Mouse (Mus musculus) MEL (cell line): ENCODE results near the gene Traf6. TPM values are rescaled to one million over a fixed set of nuclear protein-coding genes. Genes with fewer than 3 reads are reported as not detected.

Experiments
- DNase-seq: peaks from one replicate; pipeline ENCODE4 v3.0.0; 2011; ENCODE audit warnings: low read depth, low spot score
- H3K27ac ChIP-seq: 2 replicates; pipeline ENCODE4 v1.5.1; 2012; ENCODE audit warnings: low read depth, mild to moderate bottlenecking, control low read depth, low read length, moderate library complexity; ENCODE audit not compliant: control insufficient read depth
- H3K27me3 ChIP-seq, 2 experiments: fragments of 150-350 bp in 1 of 2; sonication (generic) in 1 of 2; 2 replicates each; pipeline ENCODE4 v1.6.1; 2012; ENCODE audit warnings: low read length in 2 of 2, mild to moderate bottlenecking in 2 of 2, improper control_type of control experiment in 1 of 2, moderate library complexity in 1 of 2; ENCODE audit not compliant: insufficient read depth in 2 of 2, control insufficient read depth in 1 of 2
- H3K36me3 ChIP-seq, 2 experiments: 2 replicates each; pipeline ENCODE4 v1.6.1; 2012 to 2014; ENCODE audit warnings: low read length in 2 of 2, improper control_type of control experiment in 1 of 2, inconsistent platforms in 1 of 2, mild to moderate bottlenecking in 1 of 2; ENCODE audit not compliant: insufficient read depth in 2 of 2, control insufficient read depth in 1 of 2
- H3K4me1 ChIP-seq, 2 experiments: fragments of 150-350 bp in 1 of 2; sonication (generic) in 1 of 2; 2 replicates each; pipeline ENCODE4 v1.6.1; 2012; ENCODE audit warnings: low read length in 2 of 2, improper control_type of control experiment in 1 of 2, mild to moderate bottlenecking in 1 of 2; ENCODE audit not compliant: insufficient read depth in 2 of 2, control insufficient read depth in 1 of 2
- H3K4me3 ChIP-seq, 2 experiments: fragments of 150-350 bp in 1 of 2; sonication (generic) in 1 of 2; 2 replicates each; pipeline ENCODE4 v1.5.1; 2012; ENCODE audit warnings: low read depth in 2 of 2, low read length in 2 of 2, mild to moderate bottlenecking in 2 of 2, moderate library complexity in 2 of 2, control low read depth in 1 of 2, improper control_type of control experiment in 1 of 2; ENCODE audit not compliant: control insufficient read depth in 1 of 2, insufficient read depth in 1 of 2
- H3K79me2 ChIP-seq: 2 replicates; pipeline ENCODE4 v1.6.1; 2012; ENCODE audit warnings: mild to moderate bottlenecking, low read length, moderate library complexity; ENCODE audit not compliant: control insufficient read depth, poor library complexity, insufficient read depth
- H3K9ac ChIP-seq: 2 replicates; pipeline ENCODE4 v1.6.1; 2012; ENCODE audit warnings: low read depth, mild to moderate bottlenecking, control low read depth, low read length, moderate library complexity; ENCODE audit not compliant: control insufficient read depth, poor library complexity, severe bottlenecking
- H3K9me3 ChIP-seq: fragments of 150-350 bp; sonication (generic); replicated peaks from 2 replicates; pipeline ENCODE4 v1.6.1; 2012; ENCODE audit warnings: mild to moderate bottlenecking, low read length, improper control_type of control experiment, moderate library complexity; ENCODE audit not compliant: insufficient read depth
- BHLHE40 ChIP-seq: IDR thresholded peaks from 2 replicates; pipeline ENCODE4 v1.6.1; 2012; ENCODE audit warnings: low read depth, mild to moderate bottlenecking, inconsistent platforms, low read length, improper control_type of control experiment, borderline replicate concordance
- CTCF ChIP-seq, 3 experiments: IDR thresholded peaks in 2 of 3; conservative IDR thresholded peaks in 1 of 3; 2 replicates each; pipeline ENCODE4 v1.5.1; 2011 to 2012; ENCODE audit warnings: low read length in 3 of 3, low read depth in 2 of 3, mild to moderate bottlenecking in 2 of 3, improper control_type of control experiment in 1 of 3, inconsistent platforms in 1 of 3, mixed read lengths in 1 of 3, moderate library complexity in 1 of 3; ENCODE audit not compliant: control insufficient read depth in 1 of 3, insufficient read depth in 1 of 3, poor library complexity in 1 of 3, severe bottlenecking in 1 of 3
- E2F4 ChIP-seq: IDR thresholded peaks from 2 replicates; pipeline ENCODE4 v1.6.1; 2011; ENCODE audit warnings: low read depth, low read length, improper control_type of control experiment, borderline replicate concordance
- ELF1 ChIP-seq: IDR thresholded peaks from 2 replicates; pipeline ENCODE4 v1.6.1; 2014; ENCODE audit warnings: low read depth, mild to moderate bottlenecking, inconsistent platforms, low read length, improper control_type of control experiment, moderate library complexity
- GABPA ChIP-seq: IDR thresholded peaks from 2 replicates; pipeline ENCODE4 v1.6.1; 2012; ENCODE audit warnings: low read depth, mild to moderate bottlenecking, inconsistent platforms, low read length, improper control_type of control experiment, moderate library complexity
- GATA1 ChIP-seq: IDR thresholded peaks from 2 replicates; pipeline ENCODE4 v1.6.1; 2011; ENCODE audit warnings: low read depth, low read length, improper control_type of control experiment
- MAFK ChIP-seq: IDR thresholded peaks from 2 replicates; pipeline ENCODE4 v1.6.1; 2011; ENCODE audit warnings: low read depth, mild to moderate bottlenecking, low read length, improper control_type of control experiment, borderline replicate concordance
- MAX ChIP-seq: IDR thresholded peaks from 2 replicates; pipeline ENCODE4 v1.6.1; 2011; ENCODE audit warnings: low read length, improper control_type of control experiment
- MAZ ChIP-seq: IDR thresholded peaks from 2 replicates; pipeline ENCODE4 v1.6.1; 2012; ENCODE audit warnings: low read depth, mild to moderate bottlenecking, inconsistent platforms, low read length, improper control_type of control experiment
- MYB ChIP-seq: IDR thresholded peaks from 2 replicates; pipeline ENCODE4 v1.6.1; 2011; ENCODE audit warnings: mild to moderate bottlenecking, low read depth, low read length, improper control_type of control experiment
- NRF1 ChIP-seq: IDR thresholded peaks from 2 replicates; pipeline ENCODE4 v1.6.1; 2014; ENCODE audit warnings: low read depth, mild to moderate bottlenecking, inconsistent platforms, low read length, improper control_type of control experiment, moderate library complexity; ENCODE audit not compliant: poor library complexity, insufficient read depth, severe bottlenecking
- POLR2A ChIP-seq, 2 experiments: IDR thresholded peaks; 2 replicates each; pipeline ENCODE4 v1.6.1; 2011 to 2012; ENCODE audit warnings: low read length in 2 of 2, mild to moderate bottlenecking in 2 of 2, control low read depth in 1 of 2, improper control_type of control experiment in 1 of 2, low read depth in 1 of 2, moderate library complexity in 1 of 2; ENCODE audit not compliant: control insufficient read depth in 1 of 2, insufficient read depth in 1 of 2, poor library complexity in 1 of 2
- POLR2AphosphoS2 ChIP-seq: IDR thresholded peaks from 2 replicates; pipeline ENCODE4 v1.6.1; 2011; ENCODE audit warnings: low read length, improper control_type of control experiment
- RAD21 ChIP-seq: IDR thresholded peaks from 2 replicates; pipeline ENCODE4 v1.6.1; 2011; ENCODE audit warnings: mild to moderate bottlenecking, low read depth, low read length, improper control_type of control experiment
- RCOR1 ChIP-seq: IDR thresholded peaks from 2 replicates; pipeline ENCODE4 v1.6.1; 2012; ENCODE audit warnings: low read depth, mild to moderate bottlenecking, inconsistent platforms, low read length, improper control_type of control experiment
- SIN3A ChIP-seq: IDR thresholded peaks from 2 replicates; pipeline ENCODE4 v1.6.1; 2012; ENCODE audit warnings: low read length, improper control_type of control experiment, inconsistent platforms
- SMC3 ChIP-seq: IDR thresholded peaks from 2 replicates; pipeline ENCODE4 v1.6.1; 2011; ENCODE audit warnings: low read depth, low read length, improper control_type of control experiment
- UBTF ChIP-seq: IDR thresholded peaks from 2 replicates; pipeline ENCODE4 v1.6.1; 2012; ENCODE audit warnings: low read depth, mild to moderate bottlenecking, inconsistent platforms, low read length, improper control_type of control experiment, moderate library complexity, borderline replicate concordance; ENCODE audit not compliant: insufficient read depth
- USF2 ChIP-seq, 2 experiments: IDR thresholded peaks; 2 replicates each; pipeline ENCODE4 v1.6.1; 2011 to 2012; ENCODE audit warnings: improper control_type of control experiment in 2 of 2, low read length in 2 of 2, borderline replicate concordance in 1 of 2, inconsistent platforms in 1 of 2, low read depth in 1 of 2, mild to moderate bottlenecking in 1 of 2; ENCODE audit not compliant: insufficient read depth in 1 of 2
- ZC3H11A ChIP-seq: IDR thresholded peaks from 2 replicates; pipeline ENCODE4 v1.6.1; 2012; ENCODE audit warnings: low read depth, mild to moderate bottlenecking, inconsistent platforms, low read length, improper control_type of control experiment
- ZKSCAN1 ChIP-seq: IDR thresholded peaks from 2 replicates; pipeline ENCODE4 v1.6.1; 2012; ENCODE audit warnings: low read depth, mild to moderate bottlenecking, inconsistent platforms, low read length, improper control_type of control experiment, moderate library complexity
- ZMIZ1 ChIP-seq: IDR thresholded peaks from 2 replicates; pipeline ENCODE4 v1.6.1; 2012; ENCODE audit warnings: low read depth, mild to moderate bottlenecking, inconsistent platforms, low read length, improper control_type of control experiment, moderate library complexity
- ZNF384 ChIP-seq: IDR thresholded peaks from 2 replicates; pipeline ENCODE4 v1.6.1; 2012; ENCODE audit warnings: low read depth, mild to moderate bottlenecking, inconsistent platforms, low read length, improper control_type of control experiment
- polyA plus RNA-seq, 2 experiments: library from polyadenylated mRNA; stranded (reverse) in 1 of 2; unstranded in 1 of 2; fragments of >175 nt in 1 of 2; fragments of >200 nt in 1 of 2; gene quantifications; 2 replicates each; pipeline versions ENCODE4 v1.2.1 to v1.2.4; 2012; ENCODE audit warnings: low replicate concordance in 2 of 2, low read depth in 1 of 2; ENCODE audit not compliant: insufficient read length in 2 of 2, insufficient read depth in 1 of 2, missing spikeins in 1 of 2
- total RNA-seq: library from RNA; depleted of rRNA; stranded (reverse); fragments of 300-350 nt; gene quantifications from 2 replicates; pipeline ENCODE4 v1.2.3, GENCODE M21; 2012

Gene Traf6
- total and polyA plus RNA-seq, 3 experiments, result 11.8 to 18.0 TPM; not detected in 1

DNA sequence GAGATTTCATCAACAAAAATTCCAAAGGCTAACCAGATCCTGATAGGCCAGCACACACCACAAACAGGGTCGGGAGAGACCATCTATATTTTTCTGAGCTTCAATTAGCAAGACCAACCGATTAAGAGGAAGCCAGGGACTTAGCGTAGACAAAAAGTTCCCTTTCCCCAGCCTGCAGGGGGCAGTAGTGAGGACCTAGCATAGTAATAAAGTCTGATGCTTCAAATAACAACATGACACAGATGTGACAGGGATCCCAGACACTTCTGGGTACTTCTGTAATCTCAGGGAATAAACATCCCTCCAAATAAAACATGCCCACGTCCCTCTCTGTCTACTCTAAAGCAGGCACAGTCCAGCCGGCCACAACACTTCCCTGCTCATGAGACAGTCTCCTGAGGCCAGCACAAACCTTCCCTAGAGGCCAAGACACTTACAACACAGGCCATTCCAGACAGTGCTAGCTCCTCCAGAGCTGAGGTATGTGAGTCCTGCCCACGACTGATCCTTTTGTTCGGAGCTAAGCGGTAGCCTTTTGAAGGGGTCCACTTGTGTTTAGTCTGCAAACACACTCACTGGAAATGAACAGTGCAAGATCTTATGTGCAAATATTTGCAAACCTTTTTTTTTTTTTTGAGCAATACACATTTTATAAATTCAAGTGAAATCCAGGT, 37.6 kb downstream of the Traf6 start:
- H3K27ac ChIP-seq, result no peak overlapping the region
- TF ChIP-seq BHLHE40, result no peak
- peak; percentile 59 to 80 (median 73) for TF ChIP-seq CTCF (IDR thresholded peaks at IDR 0.05 in 2 of 3, conservative IDR thresholded peaks at IDR 0.05 in 1 of 3; ENCODE audit: control insufficient read depth in 1 of 3, insufficient read depth in 1 of 3, low read depth in 2 of 3, low read length in 3 of 3, poor library complexity in 1 of 3, severe bottlenecking in 1 of 3)
- TF ChIP-seq SMC3, result peak; percentile 63
- TF ChIP-seq MYB, result no peak
- peak; percentile 40; the same call in 1 of the 2 replicates for TF ChIP-seq ZC3H11A
- TF ChIP-seq RAD21, result peak; percentile 39
- 0 out of 4 replicates have a peak, but pooled peaks cover 0 to 2% of the 10 kb centered on the region in 2 experiments for H3K4me1 ChIP-seq
- no peaks in the 10 kb centered on the region for H3K36me3 ChIP-seq
- H3K9ac ChIP-seq, result no peak overlapping the region
- H3K79me2 ChIP-seq, result no peaks in the 10 kb centered on the region
- H3K9me3 ChIP-seq, result no peaks in the 10 kb centered on the region
- peaks cover 0 to 8% of the 10 kb centered on the region in 2 experiments; a peak in 3 of 4 replicates for H3K27me3 ChIP-seq
- no peak overlapping the region for H3K4me3 ChIP-seq
- peak; percentile 67 for DNase-seq

DNA sequence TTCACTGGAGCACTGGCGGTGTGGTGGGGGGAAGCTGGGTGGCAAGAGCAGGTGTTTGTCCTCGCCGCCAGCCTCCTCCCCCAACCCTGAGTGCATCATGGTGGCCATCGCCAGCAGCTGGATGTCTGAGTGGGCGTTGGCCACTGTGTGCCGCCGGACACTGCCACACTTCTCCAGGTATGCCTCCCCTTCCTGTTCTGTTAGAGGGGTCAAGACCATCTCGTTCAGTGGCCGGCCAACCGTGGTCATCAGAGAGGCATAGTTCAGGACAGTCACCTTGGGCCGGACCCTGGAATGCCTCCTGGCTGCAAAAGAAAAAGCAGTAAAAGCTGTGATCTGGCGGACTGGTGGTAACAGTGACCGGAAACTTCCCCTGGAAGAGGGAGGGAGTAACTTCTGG, 38.9 kb downstream of the Traf6 start:
- H3K4me3 ChIP-seq, result no peak overlapping the region
- no peak overlapping the region for H3K9ac ChIP-seq
- H3K36me3 ChIP-seq, result no peaks in the 10 kb centered on the region

DNA sequence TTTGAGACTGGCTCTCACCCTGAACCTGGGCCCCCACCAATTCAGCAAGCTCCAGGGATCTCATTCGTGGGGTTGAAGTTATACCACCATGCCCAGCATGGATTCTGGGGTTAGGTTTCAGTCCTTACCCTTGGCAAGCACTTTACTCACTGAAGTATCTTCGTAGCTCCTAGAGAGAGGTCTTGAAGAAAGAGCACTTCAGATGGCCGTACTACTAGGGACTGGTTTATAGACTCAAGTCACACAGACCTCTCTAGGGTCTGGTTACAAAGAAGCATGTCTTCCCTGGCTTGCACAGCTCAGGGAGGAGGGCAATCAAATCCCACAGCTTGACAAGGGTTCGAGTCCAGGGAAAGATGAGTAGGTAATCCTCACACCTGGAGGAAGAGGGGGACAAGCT, 43.6 kb downstream of the Traf6 start:
- no peaks in the 10 kb centered on the region for H3K36me3 ChIP-seq

More for the DNA sequence above, 38.9 kb downstream of the Traf6 start:
- TF ChIP-seq MAFK (no peak), MAZ (no peak), GATA1 (no peak), ELF1 (no peak), NRF1 (no peak), USF2 (IDR thresholded peaks at IDR 0.05; ENCODE audit: borderline replicate concordance in 1 of 2, insufficient read depth in 1 of 2, low read depth in 1 of 2, low read length in 2 of 2) (no peak), MAX (no peak), RCOR1 (no peak)
- Histone ChIP-seq H3K4me1 (0 out of 4 replicates have a peak, but pooled peaks cover 0 to 2% of the 10 kb centered on the region in 2 experiments), H3K27ac (no peak overlapping the region), H3K79me2 (no peaks in the 10 kb centered on the region), H3K9me3 (no peaks in the 10 kb centered on the region), H3K27me3 (peaks cover 0 to 5% of the 10 kb centered on the region in 2 experiments; a peak in 3 of 4 replicates)
- no peak for DNase-seq

More for the DNA sequence above, 43.6 kb downstream of the Traf6 start:
- Histone ChIP-seq H3K27ac (no peak overlapping the region), H3K4me3 (no peak overlapping the region), H3K27me3 (peaks cover 0 to 5% of the 10 kb centered on the region in 2 experiments; a peak in 2 of 4 replicates), H3K9ac (no peak overlapping the region)
- TF ChIP-seq SMC3, result no peak
- TF ChIP-seq UBTF, result no peak
- no peak for TF ChIP-seq GABPA
- no peak for TF ChIP-seq NRF1
- no peak for TF ChIP-seq E2F4
- no peak for TF ChIP-seq ZNF384
- TF ChIP-seq RAD21, result no peak
- no peak for TF ChIP-seq ZMIZ1
- no peak for TF ChIP-seq ELF1
- TF ChIP-seq BHLHE40, result no peak
- no peak for TF ChIP-seq SIN3A
- TF ChIP-seq ZKSCAN1, result no peak
- TF ChIP-seq POLR2AphosphoS2, result no peak
- TF ChIP-seq POLR2A (IDR thresholded peaks at IDR 0.05; ENCODE audit: control insufficient read depth in 1 of 2, insufficient read depth in 1 of 2, low read depth in 1 of 2, low read length in 2 of 2, poor library complexity in 1 of 2), result no peak
- TF ChIP-seq, all 39 proteins: peak for 0
- Histone ChIP-seq H3K79me2 (no peaks in the 10 kb centered on the region), H3K4me1 (no peaks in the 10 kb centered on the region), H3K9me3 (no peaks in the 10 kb centered on the region)
- no peak for DNase-seq
